Mouse (Mus musculus): Measurements from ENCODE around the gene Klrb1. TPM values are rescaled to one million over a fixed set of nuclear protein-coding genes. Genes with fewer than 3 reads are reported as not detected.
"Not testable (repeated sequence)": the region's sequence is repeated elsewhere in the genome, so short reads cannot be mapped to it uniquely, and the experiment has no call there.

Gene Klrb1
- total RNA-seq, 1 experiment = not detected

DNA sequence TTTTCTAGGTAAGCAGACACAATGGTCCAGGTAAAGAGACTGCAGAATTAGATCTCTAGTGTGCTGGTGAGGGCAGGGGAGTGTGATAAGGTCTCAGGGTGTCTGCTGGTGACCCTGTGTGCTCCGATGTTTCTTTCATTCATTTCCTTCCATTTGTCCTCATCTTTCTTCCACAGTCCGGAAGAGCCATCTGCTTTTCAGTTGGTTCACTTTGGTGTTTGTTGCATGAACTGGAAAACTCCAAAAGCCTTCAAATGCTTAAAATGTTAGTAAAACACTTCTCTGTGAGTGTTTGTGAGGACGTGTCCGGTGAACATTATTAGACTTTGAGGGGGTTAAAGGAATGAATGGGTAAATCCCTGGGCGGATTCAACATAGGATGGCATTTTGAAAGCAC lies 38.3 kb upstream of the Klrb1 start:
- H3K36me3 ChIP-seq (ENCODE audit: control insufficient read depth, insufficient read depth, low read length, poor library complexity, severe bottlenecking) = no peaks in the 10 kb centered on the region
- H3K9ac ChIP-seq (ENCODE audit: insufficient read depth, low read depth, low read length, poor library complexity, severe bottlenecking) = 0 out of 2 replicates have a peak overlapping the region, but pooled peaks have one; percentile 79
- peak overlapping the region; percentile 77 to 87 for H3K4me3 ChIP-seq (ENCODE audit: insufficient read depth in 1 of 2, low read depth in 1 of 2, low read length in 2 of 2, poor library complexity in 1 of 2, severe bottlenecking in 1 of 2)
- TF ChIP-seq CHD2 (IDR thresholded peaks at IDR 0.05; ENCODE audit: low read depth, low read length) (no peak), HCFC1 (IDR thresholded peaks at IDR 0.05; ENCODE audit: borderline replicate concordance, insufficient read depth, low read length) (no peak)
- DNase-seq (ENCODE audit: low read depth, low spot score) = no peak
- no peaks in the 10 kb centered on the region for H3K4me1 ChIP-seq (ENCODE audit: control insufficient read depth in 2 of 2, insufficient read depth in 2 of 2, low read length in 2 of 2, poor library complexity in 1 of 2)
- H3K27ac ChIP-seq (ENCODE audit: insufficient read depth, low read depth, low read length, poor library complexity, severe bottlenecking) = no peak overlapping the region
- in situ Hi-C loops (cut with MboI; ENCODE audit: low sequenced_read_pairs in 2 of 2, unreplicated experiment in 2 of 2) = loop anchor here in 1 of 2 experiments (5.0 kb wide), 1 partner anchor 36 kb away; no protein-coding TSS in a partner anchor
- 0 out of 2 replicates have a peak, but pooled peaks cover 2% of the 10 kb centered on the region for H3K9me3 ChIP-seq (ENCODE audit: control insufficient read depth, insufficient read depth, low read depth, low read length)

DNA sequence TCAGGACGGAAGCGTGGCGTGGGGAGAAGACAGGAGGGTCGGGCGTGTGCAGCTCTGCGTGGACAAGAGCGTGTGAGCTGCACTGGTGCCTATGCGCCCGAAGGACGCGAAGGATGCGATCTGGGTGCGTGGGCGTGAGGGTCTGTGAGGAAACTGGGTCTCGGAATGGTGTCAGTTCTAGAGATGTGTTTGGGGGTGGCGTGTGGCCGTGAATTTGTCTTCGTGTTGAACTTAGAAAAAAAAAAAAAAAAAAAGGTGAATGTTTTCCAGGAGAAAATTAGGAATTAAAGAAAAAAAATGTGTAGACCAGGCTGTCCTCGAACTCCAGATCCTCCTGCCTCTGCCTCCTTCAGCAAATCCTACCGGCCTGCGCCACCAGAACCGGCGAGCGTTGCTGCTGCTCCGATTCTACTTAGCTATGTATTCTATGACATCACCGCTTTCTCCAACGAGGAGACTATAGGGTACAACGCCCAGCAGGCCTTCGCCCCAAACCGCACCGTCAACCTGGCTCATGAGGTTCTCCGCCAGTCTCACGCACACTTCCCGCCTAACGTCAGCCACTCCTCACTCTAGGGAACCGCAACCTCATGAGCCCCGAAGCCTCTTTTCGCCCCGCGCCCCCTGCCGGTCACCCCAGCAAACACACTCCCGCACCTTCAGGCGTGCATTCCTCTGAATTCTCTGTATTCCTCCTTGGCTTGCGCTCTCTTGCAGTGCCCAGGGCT lies 37.7 kb upstream of the Klrb1 start:
- Histone ChIP-seq H3K4me3 (ENCODE audit: insufficient read depth in 1 of 2, low read depth in 1 of 2, low read length in 2 of 2, poor library complexity in 1 of 2, severe bottlenecking in 1 of 2) (peak overlapping the region; percentile 77 to 87), H3K27ac (ENCODE audit: insufficient read depth, low read depth, low read length, poor library complexity, severe bottlenecking) (peak overlapping the region; percentile 54; the same call in 1 of the 2 replicates), H3K9ac (ENCODE audit: insufficient read depth, low read depth, low read length, poor library complexity, severe bottlenecking) (peak overlapping the region; percentile 81)
- H3K4me1 ChIP-seq (ENCODE audit: control insufficient read depth in 2 of 2, insufficient read depth in 2 of 2, low read length in 2 of 2, poor library complexity in 1 of 2); H3K36me3 ChIP-seq (ENCODE audit: control insufficient read depth, insufficient read depth, low read length, poor library complexity, severe bottlenecking); H3K9me3 ChIP-seq (ENCODE audit: control insufficient read depth, insufficient read depth, low read depth, low read length): not testable (repeated sequence)
- DNase-seq (ENCODE audit: low read depth, low spot score) = peak; percentile 56
- in situ Hi-C loops (cut with MboI; ENCODE audit: low sequenced_read_pairs in 2 of 2, unreplicated experiment in 2 of 2) = loop anchor here in 1 of 2 experiments (5.0 kb wide), 1 partner anchor 37 kb away; no protein-coding TSS in a partner anchor
- TF ChIP-seq ZNF384 (IDR thresholded peaks at IDR 0.05; ENCODE audit: low read depth, low read length) = peak; percentile 83
- TF ChIP-seq MAFK (IDR thresholded peaks at IDR 0.05; ENCODE audit: insufficient read depth, low read depth, low read length) = peak; percentile 71

DNA sequence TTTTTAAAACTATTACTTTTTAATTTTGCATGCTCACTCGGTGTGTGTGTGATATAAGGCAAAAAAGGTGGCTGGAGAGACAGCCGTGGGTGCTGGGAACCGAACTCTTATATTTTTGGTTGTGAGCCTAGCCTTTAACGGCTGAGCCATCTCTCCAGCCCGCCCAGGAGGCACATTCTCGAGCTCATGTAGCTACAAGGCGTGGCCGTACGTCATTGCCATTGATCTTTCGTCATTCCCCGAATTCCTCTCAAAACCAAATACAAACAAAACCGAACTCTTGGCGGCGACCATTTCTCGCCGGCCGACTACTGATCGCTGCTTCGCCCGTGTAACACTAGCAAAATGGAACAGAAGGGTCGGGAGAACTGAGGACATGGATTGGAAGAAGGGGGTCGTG lies 37.2 kb upstream of the Klrb1 start:
- in situ Hi-C loops (cut with MboI; ENCODE audit: low sequenced_read_pairs in 2 of 2, unreplicated experiment in 2 of 2) = loop anchor here in 1 of 2 experiments (5.0 kb wide), 1 partner anchor 37 kb away; no protein-coding TSS in a partner anchor
- DNase-seq (ENCODE audit: low read depth, low spot score) = peak; percentile 85
- H3K4me1 ChIP-seq (ENCODE audit: control insufficient read depth in 2 of 2, insufficient read depth in 2 of 2, low read length in 2 of 2, poor library complexity in 1 of 2); H3K36me3 ChIP-seq (ENCODE audit: control insufficient read depth, insufficient read depth, low read length, poor library complexity, severe bottlenecking); H3K9me3 ChIP-seq (ENCODE audit: control insufficient read depth, insufficient read depth, low read depth, low read length): not testable (repeated sequence)
- peak; percentile 83 for TF ChIP-seq MAFK (IDR thresholded peaks at IDR 0.05; ENCODE audit: insufficient read depth, low read depth, low read length)
- Histone ChIP-seq H3K9ac (ENCODE audit: insufficient read depth, low read depth, low read length, poor library complexity, severe bottlenecking) (peak overlapping the region; percentile 81), H3K27ac (ENCODE audit: insufficient read depth, low read depth, low read length, poor library complexity, severe bottlenecking) (peak overlapping the region; percentile 54; the same call in 1 of the 2 replicates), H3K4me3 (ENCODE audit: insufficient read depth in 1 of 2, low read depth in 1 of 2, low read length in 2 of 2, poor library complexity in 1 of 2, severe bottlenecking in 1 of 2) (peak overlapping the region; percentile 77 to 86)

DNA sequence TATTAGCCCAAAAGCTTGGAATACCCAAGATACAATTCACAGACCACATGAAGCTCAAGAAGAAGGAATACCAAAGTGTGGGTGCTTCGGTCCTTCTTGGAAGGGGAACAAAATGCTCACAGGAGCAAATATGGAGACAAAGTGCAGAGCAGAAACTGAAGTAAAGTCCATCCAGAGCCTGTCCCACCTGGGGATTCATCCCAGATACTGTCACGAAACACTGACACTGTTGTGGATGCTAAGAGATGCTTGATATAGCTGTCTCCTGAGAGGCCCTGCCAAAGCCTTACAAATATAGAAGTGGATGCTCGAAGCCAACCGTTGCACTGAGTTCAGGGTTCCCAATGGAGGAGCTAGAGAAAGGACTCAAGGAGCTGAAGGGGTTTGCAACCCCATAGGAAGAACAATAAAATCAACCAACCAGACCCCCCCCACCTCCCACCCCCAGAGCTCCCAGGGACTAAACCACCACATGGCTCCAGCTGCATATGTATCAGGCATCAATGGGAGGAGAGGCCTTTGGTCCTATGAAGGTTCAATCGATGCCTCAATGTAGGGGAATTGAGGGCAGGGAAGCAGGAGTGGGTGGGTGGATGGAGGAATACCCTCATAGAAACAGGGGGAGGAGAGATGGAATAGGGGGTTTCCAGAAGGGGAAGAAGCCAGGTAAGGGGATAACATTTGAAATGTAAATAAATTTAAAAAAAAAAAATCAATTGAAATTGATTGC lies 36.5 kb upstream of the Klrb1 start:
- peak overlapping the region in 1 of 2 experiments; percentile 77; a peak in 2 of 4 replicates for H3K4me3 ChIP-seq (ENCODE audit: insufficient read depth in 1 of 2, low read depth in 1 of 2, low read length in 2 of 2, poor library complexity in 1 of 2, severe bottlenecking in 1 of 2)
- no peak overlapping the region for H3K9ac ChIP-seq (ENCODE audit: insufficient read depth, low read depth, low read length, poor library complexity, severe bottlenecking)
- in situ Hi-C loops (cut with MboI; ENCODE audit: low sequenced_read_pairs in 2 of 2, unreplicated experiment in 2 of 2) = no loop called here
- 0 out of 2 replicates have a peak, but pooled peaks cover 2% of the 10 kb centered on the region for H3K9me3 ChIP-seq (ENCODE audit: control insufficient read depth, insufficient read depth, low read depth, low read length)
- no peak for DNase-seq (ENCODE audit: low read depth, low spot score)
- H3K4me1 ChIP-seq (ENCODE audit: control insufficient read depth in 2 of 2, insufficient read depth in 2 of 2, low read length in 2 of 2, poor library complexity in 1 of 2) = no peaks in the 10 kb centered on the region
- no peaks in the 10 kb centered on the region for H3K36me3 ChIP-seq (ENCODE audit: control insufficient read depth, insufficient read depth, low read length, poor library complexity, severe bottlenecking)
- no peak for TF ChIP-seq ZC3H11A (IDR thresholded peaks at IDR 0.05; ENCODE audit: borderline replicate concordance, low read depth, low read length)
- TF ChIP-seq CHD2 (IDR thresholded peaks at IDR 0.05; ENCODE audit: low read depth, low read length) = no peak
- TF ChIP-seq HCFC1 (IDR thresholded peaks at IDR 0.05; ENCODE audit: borderline replicate concordance, insufficient read depth, low read length) = no peak
- no peak for TF ChIP-seq MAFK (IDR thresholded peaks at IDR 0.05; ENCODE audit: insufficient read depth, low read depth, low read length)
- TF ChIP-seq ZNF384 (IDR thresholded peaks at IDR 0.05; ENCODE audit: low read depth, low read length) = no peak
- H3K27ac ChIP-seq (ENCODE audit: insufficient read depth, low read depth, low read length, poor library complexity, severe bottlenecking) = no peak overlapping the region

DNA sequence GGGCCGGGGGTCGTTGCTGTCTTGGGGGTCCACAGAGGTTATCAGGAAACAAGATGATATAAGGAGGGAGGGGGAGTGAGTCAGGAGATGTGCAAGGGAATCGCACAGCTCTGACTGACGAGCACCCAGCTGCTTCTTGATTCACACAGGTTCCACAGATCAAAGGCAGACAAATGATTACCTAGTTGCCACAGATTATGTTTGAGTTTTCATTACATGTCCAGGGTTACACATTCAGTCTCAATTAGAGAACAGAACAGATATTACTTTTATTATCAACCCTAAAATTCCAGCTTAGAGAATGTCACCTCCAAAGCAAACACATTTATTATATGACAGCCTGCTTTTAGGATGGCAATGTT lies 32.5 kb upstream of the Klrb1 start:
- H3K4me3 ChIP-seq (ENCODE audit: insufficient read depth in 1 of 2, low read depth in 1 of 2, low read length in 2 of 2, poor library complexity in 1 of 2, severe bottlenecking in 1 of 2); H3K9ac ChIP-seq (ENCODE audit: insufficient read depth, low read depth, low read length, poor library complexity, severe bottlenecking); DNase-seq (ENCODE audit: low read depth, low spot score); H3K9me3 ChIP-seq (ENCODE audit: control insufficient read depth, insufficient read depth, low read depth, low read length); H3K27ac ChIP-seq (ENCODE audit: insufficient read depth, low read depth, low read length, poor library complexity, severe bottlenecking); H3K36me3 ChIP-seq (ENCODE audit: control insufficient read depth, insufficient read depth, low read length, poor library complexity, severe bottlenecking); in situ Hi-C loops (cut with MboI; ENCODE audit: low sequenced_read_pairs in 2 of 2, unreplicated experiment in 2 of 2); H3K4me1 ChIP-seq (ENCODE audit: control insufficient read depth in 2 of 2, insufficient read depth in 2 of 2, low read length in 2 of 2, poor library complexity in 1 of 2): not testable (repeated sequence)

DNA sequence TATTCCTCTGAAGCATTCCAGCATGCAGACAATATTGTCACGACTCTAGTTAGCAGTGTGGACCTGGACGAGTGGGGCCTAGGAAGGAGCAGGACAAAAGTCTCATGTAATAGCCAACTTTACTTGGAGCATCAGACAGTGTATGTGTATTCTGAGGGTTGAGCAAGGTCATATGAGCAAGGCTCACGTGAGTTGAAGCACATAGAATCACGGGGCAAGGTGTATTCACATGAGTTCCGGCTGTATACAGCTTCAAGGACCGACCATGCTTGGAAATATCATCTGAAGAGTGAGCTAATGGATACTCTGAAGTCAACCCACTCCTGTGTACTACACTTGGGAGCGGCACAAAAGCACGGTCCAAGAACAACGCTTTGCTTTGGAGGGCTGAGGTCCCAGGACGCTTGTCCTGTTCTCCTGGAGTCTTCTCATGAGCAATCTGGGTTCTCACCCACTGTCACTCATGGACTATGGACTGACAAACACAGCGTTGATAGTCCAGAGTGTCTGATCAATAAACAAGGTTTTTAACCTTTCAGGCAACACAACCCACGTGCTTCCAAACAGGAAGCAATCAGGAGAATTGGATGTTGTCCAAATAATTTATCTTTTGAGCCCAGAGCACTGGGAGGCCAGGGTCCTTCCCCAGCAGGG lies 32.0 kb upstream of the Klrb1 start:
- H3K9me3 ChIP-seq (ENCODE audit: control insufficient read depth, insufficient read depth, low read depth, low read length); H3K4me3 ChIP-seq (ENCODE audit: insufficient read depth in 1 of 2, low read depth in 1 of 2, low read length in 2 of 2, poor library complexity in 1 of 2, severe bottlenecking in 1 of 2); H3K36me3 ChIP-seq (ENCODE audit: control insufficient read depth, insufficient read depth, low read length, poor library complexity, severe bottlenecking); H3K4me1 ChIP-seq (ENCODE audit: control insufficient read depth in 2 of 2, insufficient read depth in 2 of 2, low read length in 2 of 2, poor library complexity in 1 of 2); DNase-seq (ENCODE audit: low read depth, low spot score); H3K9ac ChIP-seq (ENCODE audit: insufficient read depth, low read depth, low read length, poor library complexity, severe bottlenecking); H3K27ac ChIP-seq (ENCODE audit: insufficient read depth, low read depth, low read length, poor library complexity, severe bottlenecking); in situ Hi-C loops (cut with MboI; ENCODE audit: low sequenced_read_pairs in 2 of 2, unreplicated experiment in 2 of 2): not testable (repeated sequence)

All from ES-E14 (cell line).